Mouse (Mus musculus) adrenal gland, postnatal 10 days (tissue): ENCODE measurements around the gene Scarb1. TPM values are rescaled to one million over a fixed set of nuclear protein-coding genes. Genes with fewer than 3 reads are reported as not detected.

Experiments used
- DNase-seq: peaks from one replicate; pipeline ENCODE4 v3.0.0; 2021; ENCODE audit warnings: mixed read lengths
- total RNA-seq, 2 experiments: library from RNA; stranded (reverse); gene quantifications; 2 replicates each; pipeline ENCODE4 v1.2.3; 2021

The Scarb1 gene
- total RNA-seq, 2 experiments from 2014 or later: 506 to 1,242 TPM

DNA sequence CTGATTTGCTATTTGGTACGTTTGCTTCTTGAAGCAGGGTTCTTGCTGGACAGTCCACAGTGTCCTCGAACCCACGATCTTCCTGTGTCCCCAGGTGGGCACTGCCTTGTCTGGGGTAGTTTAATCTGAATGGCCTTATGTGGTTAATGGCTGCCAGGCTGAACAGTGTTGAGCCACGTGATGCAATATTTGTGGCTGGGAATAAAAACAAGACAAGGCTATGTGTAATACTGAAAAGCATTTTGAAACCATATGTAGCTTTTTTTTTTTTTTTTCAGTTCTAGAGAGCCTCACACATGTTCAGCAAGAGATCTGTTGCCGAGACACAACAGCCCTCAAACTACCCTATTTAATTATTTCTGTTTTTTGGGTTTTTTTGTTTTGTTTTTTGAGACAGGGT is 27.3 kb upstream of the Scarb1 start:
- no peak for DNase-seq

DNA sequence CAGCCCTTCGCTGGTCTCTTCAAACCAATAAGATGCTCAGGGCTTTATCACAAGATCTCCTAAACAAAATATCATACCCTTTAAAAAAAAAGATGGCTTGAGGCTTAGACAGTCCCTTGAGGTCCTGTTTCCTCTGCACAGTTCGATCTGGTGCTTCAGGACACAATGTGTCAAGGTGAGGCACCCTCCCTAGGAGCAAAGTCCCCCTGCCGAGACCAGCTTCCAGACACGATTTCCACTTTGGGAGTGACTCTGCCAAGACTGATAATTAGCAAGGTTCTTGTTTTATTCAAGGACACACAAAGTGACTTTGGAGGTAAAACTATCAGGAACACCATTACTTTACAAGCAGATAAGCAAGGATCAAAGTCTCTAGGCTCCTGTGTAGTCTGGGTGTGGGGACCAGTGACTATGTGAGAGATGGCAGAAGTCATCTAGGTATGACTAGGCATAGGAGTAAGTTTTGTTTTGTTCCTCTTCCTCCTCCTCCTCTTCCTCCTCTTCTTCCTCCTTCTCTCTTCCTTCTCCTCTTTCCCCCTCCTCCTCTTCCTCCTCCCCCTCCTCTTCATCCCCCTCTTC is 24.0 kb upstream of the Scarb1 start:
- DNase-seq: no peak

DNA sequence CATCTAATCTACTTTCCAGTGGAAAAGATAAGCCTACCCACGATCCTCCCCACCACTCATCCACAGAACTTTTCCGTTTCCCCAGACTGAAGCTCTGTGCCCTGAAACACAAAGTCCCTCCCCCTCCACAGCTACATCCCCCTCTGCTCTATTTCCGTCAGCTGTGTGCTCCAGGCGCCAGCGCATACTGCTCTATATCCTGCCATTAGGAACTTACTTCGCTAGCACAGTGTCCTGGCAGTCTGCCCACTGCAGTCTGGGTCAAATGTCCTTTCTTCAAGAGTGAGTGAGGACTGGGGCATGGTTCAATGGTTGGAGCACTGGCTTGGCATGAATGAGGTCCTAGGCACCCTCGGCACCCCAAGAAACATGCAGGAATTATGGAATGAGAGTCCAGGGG is 23.0 kb upstream of the Scarb1 start:
- DNase-seq: peak; percentile 80

DNA sequence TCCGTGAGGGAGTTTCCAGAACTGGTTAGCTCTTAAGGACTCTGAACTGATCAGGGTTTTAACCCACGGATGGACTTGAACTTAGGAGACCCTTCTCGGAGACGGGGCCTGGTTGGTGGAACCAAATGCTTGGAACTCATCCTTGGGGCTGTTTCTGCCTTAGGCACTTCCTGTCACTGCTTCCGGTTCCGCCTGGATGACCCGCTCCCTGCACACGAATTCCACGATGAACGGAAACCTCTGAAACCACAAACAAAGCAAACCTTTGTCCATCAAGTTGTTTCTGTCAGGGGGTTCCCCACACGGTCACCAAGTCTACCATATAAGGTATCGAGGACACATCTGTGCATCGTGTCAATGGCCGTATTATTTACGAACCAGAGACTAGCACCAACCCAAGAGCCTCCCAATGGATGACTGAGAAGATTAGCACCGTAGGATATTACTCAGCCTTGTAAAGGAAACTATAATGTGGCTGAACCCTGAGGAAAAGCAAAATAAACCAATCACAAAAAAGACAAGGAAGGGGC is 20.2 kb upstream of the Scarb1 start:
- no peak for DNase-seq

DNA sequence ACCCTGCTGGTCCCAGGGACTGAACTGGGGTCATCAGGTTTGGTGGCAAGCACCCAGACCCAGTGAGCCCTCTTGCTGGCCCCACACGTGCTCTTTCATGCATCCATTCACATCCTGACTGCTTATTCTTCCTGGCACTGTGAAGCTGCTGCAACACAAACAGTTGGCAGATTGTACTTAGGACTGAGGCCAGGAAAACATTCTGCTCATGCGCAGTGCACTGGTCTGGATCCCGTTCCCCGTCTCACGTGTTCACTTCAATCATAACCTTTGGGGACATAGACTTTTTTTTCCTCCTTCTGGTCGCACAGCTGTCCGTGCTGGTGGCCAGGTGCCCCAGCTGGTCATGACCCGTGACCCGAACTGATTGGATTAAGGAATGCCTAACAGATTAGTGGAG is 19.7 kb upstream of the Scarb1 start:
- DNase-seq: peak; percentile 58

DNA sequence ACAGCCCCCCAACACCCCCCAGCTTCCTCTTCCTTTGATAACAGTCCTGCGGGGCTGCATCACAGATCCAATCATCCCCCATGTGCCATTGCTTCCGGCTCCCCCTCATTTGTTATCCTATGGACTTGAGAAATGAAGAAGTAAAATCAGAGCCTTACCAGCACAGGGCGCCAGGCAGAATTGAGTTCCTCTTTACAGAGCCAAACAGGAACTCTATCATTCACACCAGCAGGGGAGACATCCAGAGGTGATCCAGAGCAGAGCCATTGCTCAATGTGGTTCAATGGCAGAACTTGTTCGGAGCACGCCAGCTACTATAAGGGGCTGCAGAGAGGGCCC is 17.3 kb upstream of the Scarb1 start:
- no peak for DNase-seq

DNA sequence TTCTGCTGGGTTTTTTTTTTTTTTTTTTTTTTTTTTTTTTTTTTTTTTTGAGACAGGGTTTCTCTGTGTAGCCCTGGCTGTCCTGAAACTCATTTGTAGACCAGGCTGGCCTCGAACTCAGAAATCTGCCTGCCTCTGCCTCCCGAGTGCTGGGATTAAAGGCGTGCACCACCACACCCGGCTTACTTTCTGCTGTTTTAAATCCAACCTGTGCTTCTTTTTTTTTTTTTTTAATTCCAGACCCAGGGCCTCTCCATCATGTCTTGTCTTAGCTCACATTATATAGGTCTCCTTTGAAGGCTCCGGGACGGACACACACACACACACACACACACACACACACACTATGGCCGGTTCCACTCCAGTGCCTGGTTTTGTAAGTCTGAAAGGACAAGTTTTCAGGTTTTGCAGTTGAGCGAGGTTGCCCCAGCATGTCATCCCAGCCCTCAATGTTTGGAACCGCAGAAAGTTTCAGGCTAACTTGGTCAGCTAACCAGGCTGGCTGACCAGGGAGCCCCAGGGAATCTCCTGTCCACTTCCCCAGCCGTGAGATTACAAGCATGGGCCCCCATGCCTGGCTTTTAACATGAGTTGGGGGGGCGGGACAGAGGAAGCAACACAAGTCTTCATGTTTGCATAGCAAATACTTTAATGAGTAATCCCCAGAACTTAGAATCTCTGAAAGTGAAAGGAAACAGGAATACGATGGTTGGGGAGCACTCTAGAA is 16.8 kb upstream of the Scarb1 start:
- no peak for DNase-seq

DNA sequence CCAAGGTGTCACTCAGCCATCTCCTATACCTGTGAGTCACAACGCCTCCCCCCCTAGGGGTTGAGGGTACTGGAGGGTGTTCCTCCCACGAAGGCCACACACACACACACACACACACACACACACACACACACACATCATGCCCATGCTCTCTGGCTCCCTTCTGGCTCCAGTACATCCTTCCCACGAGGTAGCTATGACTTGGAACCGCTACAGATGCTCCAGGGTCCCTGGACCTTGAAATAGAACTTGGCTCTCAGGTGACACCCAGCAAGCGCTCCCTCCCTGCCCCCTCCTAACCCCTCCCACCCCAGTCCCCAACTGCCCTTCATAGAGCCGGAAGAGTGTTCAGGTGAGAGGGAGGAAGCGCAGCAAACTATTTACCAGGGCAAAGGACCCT is 14.8 kb upstream of the Scarb1 start:
- no peak for DNase-seq

DNA sequence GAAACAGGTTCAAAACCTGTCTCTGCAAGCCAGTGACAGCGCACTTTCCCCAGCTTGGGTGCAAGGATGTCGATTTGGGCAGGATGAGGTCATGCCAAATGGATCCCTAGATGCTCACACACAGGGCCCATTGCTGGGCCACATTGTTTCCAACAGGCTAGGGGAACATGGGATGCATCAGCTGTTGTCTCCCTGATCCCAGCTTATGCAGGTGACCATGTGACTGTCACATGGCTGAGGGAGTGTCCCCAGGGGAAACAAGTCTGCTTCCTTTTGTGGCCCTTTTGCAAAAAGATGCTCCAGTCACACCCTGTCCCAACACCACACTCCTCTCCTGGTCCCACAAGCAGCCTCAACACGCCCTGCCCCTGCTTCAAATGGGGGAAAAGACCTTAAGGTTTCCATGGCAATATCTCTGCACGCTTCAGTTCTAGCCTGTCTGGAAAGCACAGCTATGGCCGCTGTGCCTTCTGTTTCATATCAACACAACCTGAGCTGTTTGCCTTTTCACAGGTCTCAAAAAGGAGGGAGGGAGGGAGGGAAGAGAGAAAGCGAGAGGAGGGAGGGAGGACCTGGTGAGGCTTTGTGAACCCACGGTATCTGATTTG is 14.1 kb upstream of the Scarb1 start:
- no peak for DNase-seq

DNA sequence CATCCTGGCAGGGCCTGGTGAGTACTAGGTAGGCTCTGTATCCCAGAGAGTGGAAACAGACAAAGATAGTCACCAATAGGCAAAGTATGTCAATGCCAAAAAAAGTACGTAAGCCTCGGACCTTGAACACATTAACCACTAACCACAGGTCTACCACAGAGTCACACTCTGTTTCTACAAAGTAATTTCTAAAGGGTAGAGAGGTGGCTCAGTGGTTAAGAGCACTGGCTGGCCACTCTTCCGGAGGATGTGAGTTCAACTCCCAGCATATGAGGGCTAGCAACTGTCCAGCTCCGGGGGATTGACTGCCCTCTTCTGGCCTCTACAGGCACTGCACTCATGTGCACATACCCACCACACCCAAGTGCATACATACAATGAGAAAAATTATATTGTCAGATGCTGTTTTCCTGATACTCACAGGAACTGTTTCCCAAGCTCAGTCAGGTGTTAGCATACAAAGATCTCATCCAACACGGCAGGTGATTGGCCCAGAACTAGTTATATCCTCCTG is 11.9 kb upstream of the Scarb1 start:
- DNase-seq: no peak

DNA sequence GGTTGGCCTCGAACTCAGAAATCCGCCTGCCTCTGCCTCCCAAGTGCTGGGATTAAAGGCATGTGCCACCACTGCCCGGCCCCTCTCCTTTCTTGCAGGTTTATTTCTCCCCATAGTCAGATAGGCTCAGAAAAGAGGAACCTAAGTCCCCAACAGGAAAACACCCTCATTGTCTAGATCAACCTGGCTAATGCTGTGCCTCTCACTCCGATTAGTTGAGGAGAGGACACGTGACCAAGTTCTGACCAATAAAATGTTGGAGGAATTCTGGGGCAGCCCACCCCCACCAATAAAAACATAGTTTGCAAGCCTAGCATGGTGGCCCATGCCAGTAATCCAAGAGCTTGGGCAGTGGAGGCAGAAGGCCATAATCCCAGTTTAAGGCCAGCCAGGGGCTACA is 11.0 kb upstream of the Scarb1 start:
- DNase-seq: no peak

DNA sequence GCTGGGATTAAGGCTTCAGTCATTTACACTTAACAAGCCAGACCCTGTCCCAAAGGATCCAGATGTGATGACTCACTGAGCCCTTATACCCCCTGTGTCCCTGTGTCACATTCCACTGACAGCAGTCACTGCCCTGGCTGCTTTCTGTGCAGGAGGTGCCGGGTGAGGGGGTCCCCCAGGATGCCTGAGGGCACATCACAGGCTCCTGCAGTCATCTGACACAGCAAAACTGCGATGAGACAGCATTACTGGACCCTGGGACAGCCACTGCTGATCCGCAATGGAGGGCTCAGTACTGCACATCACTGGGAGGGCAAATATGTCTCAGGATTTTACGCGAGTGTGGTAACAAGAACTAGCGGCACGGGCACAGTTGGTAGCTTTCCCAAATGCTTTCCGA is 10.2 kb upstream of the Scarb1 start:
- DNase-seq: no peak

DNA sequence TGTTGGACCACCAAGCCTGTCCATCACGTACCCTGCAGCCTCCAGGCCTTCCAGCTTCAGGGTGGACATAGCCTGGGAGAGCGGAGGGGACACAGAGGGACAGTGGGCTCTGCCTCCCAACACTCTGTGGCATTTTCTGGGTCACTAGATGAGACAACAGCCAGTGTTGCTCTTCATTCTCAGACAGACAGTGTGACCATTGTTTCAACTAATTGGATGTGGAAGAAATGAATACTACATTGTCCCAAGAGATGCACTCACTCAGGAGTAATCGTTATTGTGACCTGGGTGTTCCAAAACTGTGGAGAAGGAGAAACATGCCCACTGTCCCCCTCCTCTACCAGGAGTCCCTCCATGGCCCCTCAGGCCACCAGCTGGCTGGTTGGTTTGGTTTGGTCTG is 8.5 kb upstream of the Scarb1 start:
- no peak for DNase-seq

DNA sequence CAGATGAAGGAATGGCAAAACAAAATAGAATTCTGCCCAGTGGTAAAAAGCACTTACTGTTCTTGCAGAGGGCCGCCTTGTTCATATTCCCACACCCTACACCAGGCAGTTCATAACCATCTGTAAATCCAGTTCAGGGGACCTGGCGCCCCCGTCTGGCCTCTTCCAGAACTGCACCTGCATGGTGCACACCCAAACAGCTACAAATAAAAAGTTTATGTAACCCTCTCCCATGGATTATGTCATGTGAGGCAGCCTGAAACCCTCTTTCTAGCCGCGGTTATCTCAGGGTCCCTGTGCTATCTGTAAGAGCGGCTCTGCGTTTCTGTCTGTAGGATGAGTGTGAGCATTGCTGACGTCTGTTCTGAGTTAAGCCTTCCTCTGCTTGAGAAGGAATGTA is 7.6 kb upstream of the Scarb1 start:
- DNase-seq: peak; percentile 87

DNA sequence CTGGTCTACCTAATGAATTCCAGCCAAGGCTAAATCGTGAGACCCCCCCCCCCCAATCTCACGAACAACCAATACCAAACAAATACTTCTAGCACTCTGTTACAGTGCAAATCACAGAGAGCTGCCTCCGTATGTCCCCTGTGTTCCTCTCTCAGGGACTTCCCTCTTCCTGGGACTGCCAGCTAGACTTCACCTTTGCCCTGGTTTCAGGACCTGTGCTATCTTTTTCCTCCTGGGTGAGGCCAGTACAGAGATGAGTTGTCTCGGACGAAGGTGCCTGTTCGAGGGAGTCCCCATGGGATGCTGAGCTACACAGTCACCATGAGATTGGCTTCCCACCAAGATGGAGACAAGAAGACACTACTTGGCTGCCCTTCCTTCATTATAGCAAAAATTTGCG is 7.2 kb upstream of the Scarb1 start:
- DNase-seq: no peak

DNA sequence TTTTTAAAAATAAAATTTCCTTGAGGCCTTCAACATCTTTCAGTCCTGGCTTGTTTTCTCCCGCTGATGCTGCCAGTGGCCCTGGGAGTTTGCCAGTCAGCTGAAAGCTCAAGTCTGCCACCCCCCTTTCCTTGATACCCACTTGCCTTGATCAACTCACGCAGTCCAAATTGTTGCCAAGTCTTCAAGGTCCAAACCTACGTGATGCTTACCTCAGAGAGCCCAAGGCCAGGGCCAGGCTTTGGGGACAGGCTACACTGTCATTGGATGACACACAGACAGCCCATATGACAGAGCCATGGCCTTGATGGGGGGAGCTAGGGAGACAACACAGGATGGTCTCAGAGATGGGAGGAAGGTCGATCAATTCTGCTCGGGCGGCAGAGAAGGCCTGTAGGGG is 3.4 kb upstream of the Scarb1 start:
- DNase-seq: peak; percentile 83

DNA sequence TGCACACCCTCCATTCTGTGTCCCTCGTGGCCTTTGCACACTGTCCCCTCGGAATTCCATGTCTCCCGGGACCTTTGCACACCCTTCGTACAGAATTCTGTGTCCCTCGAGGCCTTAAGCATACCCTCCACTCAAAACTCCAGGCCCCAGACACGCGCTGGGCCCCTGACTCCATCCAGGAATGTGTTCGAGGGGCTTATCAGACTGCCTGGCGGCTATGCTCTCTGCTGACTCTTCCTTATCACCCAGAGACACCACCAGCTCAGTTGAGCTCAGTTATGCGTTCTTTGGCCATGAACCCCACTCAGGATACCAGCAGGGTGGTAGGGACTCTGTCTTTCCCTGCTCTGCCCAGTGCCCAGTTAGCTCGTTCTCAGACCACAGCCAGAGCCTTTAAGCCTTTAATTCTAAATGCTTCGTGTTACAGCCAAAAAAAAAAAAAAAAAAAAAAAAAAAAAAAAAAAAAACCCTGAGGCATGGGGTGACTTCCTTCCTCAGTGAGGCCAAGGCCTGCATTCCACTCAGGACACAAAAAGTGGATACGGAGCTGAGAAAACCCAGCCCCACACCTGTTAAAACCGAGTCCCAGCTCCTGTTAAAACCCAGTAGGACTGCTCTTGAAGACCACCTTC is 681 bp upstream of the Scarb1 start:
- peak; percentile 25 for DNase-seq

DNA sequence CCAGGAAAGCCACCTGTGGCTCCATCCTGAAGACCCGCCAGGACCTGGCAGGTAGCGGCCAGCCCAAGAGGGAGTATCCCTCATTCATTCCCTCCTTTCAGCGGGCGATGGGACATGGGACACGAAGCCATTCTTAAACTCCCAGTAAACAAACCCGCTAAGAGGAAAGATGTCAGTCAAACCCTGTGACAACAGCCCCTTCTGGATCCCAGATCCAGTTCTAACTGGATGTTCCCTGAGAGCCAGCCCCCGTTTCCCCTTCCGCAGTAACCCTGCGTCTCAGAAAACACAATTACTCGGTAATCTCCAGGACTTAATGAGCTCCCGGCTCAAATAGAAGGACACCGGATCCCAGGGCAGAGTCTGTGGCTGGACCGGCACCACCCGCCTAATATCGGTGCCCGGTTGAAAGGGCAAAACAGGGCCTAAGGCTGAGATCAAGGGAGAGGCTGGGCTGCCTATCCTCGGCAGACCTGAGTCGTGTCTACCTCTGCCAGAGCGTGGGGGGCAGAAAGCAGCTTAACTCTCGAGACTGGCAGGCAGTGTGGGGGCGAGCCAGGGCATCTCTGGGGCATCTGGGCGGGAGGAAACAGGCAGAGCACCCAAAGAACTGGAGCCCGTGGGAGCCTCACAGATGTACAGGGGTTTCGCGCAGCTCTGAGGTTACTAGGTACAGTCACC is 903 bp downstream of the Scarb1 start:
- DNase-seq: peak; percentile 45

DNA sequence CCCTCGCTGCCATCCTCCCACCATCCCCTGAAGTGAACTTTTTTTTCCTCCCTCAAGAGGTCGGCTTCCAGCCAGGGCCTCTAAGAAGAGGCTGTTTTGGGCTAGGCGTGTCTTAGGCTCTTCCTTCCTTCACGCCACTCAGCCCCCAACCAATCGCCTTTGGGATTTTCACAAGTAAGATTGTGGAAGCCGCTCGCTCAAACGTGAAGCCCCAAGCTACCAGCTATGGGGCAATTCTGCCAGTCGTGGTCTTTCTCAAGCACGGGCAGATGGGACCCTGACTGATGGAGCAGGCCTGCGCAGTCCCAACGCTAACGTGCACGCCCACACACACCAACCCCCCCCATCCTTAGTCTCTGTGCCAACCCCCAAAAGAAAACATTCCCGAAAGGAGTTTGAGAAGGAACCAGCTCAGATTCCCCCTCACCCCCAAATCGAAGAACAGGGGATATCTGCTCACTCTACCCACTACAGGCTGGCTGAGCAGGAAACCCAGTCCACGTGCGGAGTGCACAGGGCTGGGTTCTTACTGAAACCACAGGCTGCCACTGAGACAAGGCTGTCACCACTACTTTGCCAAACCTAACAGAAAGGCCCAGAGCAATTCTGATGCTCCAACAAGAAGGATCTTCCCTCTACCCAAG is 1.7 kb downstream of the Scarb1 start:
- peak; percentile 68 for DNase-seq

DNA sequence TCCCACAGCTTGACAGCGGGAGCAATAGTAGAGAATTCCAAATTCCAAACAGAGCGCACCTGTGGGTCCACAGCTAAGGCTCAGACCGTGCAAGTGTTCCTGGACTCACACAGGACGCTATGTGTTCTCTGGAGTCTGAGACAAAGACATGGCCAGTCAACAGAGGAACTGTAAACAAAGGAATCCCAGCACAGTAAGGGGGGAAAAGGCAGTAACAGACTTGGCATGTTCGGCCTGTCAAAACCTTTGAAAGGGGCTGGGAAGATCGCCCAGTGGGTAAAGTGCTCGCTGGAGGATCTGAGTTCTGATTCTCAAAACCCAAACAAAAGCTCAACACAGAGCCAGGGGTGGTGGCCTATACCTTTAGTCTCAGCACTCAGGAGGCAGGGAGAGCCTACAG is 3.4 kb downstream of the Scarb1 start:
- DNase-seq: peak; percentile 42

DNA sequence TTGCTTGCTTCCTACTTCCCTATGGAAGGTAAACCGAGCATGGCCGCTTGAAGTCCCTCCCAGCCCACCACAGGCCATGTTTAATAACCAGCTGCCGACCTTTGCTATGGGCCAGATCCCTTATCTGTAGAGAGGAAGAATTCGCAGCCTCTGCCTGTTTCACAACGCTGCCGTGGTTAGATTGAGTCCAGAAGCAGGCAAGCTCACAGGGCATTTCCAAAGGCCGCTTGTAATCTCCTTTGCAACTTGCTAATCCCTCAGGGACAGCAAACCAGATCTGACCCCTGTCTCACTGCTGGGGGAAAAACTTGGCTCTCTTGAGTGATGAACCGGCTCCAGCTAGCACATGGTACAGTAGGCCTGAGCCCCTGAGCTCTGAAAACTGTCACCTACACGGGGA is 3.9 kb downstream of the Scarb1 start:
- peak; percentile 52 for DNase-seq

DNA sequence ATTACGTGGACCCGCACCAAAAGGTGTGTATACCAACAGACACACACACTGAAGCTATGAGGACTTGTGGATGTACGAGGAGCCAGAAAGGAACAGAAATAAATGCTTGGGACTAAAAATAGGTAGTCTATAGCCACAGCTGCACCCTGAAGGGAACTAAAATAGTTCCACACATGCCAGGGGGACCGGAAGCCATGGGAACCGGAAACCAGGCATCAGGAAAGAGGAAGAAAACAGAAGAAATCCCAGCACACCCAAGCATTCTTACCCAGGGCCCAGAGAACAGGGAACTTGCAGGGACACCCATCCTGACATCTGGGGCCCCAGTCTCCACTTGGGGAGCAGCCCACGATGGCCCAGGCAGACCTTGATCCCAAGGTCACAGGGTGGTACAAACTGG is 7.9 kb downstream of the Scarb1 start:
- DNase-seq: no peak
